Mouse (Mus musculus) lung, postnatal 25 days (tissue): ENCODE measurements around the gene Abhd12b.
"Not testable (repeated sequence)": the region's sequence is repeated elsewhere in the genome, so short reads cannot be mapped to it uniquely, and the experiment has no call there.

Experiments
- DNase-seq: peaks from one replicate; pipeline ENCODE4 v3.0.0; 2022; ENCODE audit warnings: low spot score

Abhd12b gene

DNA sequence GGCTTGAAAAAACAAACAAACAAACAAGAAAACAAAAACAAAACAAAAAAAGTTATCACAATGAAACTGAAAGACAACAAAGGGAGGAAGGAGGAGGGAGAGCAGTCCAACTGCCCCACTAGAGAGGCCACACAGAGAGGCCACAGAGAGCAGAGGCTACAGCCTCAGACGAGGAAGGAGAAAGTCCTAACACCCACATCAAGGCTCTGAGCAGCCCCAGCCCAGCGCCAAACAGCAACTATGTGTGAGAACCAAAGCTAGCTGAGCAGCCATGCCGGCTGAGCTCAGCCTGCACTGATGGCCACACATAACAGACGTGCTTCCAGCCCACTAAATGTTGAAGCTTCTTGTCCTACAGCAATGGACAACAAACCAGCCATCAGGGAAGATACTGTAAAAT is 14.1 kb upstream of the Abhd12b start:
- DNase-seq: no peak

DNA sequence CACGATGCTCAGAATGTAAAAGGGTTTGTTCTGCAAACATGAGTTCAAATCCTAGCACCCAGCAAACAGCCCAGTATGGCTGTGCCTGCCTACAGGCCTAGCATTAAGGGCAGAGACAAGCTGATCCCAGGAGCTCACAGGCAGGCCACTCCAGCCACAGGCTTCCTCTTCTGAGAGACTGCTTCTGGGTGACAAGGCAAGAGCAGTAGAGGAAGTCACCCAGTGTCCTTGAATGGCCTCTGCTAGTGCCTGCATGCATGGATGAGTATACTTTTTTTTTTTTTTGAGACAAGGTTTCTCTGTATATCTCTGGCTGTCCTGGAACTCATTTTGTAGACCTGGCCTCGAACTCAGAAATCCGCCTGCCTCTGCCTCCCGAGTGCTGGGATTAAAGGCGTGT is 13.4 kb upstream of the Abhd12b start:
- peak; percentile 44 for DNase-seq

DNA sequence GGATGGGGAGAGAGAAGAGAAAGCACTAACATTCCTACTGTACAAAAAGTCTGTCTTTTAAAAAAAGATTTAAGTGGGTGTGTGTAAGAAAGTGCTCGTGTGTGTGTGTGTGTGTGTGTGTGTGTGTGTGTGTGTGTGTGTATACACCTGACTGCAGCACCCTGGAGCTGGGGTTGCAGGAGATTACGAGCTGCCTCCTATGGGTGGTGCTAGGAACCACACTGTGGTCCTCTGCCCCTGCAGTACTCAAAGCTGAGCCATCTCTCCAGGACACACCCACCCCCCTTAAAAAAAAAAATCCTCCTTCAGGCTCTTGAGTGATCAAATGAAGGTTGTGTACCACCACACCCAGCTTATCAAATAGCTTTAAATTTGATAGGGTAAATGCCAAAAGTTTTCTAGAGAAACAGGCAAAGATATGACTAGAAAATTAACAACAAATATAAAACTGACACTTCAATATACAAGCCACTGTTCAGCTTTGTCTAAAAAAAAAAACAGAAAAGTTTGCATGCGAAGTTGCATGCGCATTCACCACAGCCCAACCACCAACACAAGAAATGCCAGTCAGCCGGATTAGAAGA is 12.9 kb upstream of the Abhd12b start:
- no peak for DNase-seq

DNA sequence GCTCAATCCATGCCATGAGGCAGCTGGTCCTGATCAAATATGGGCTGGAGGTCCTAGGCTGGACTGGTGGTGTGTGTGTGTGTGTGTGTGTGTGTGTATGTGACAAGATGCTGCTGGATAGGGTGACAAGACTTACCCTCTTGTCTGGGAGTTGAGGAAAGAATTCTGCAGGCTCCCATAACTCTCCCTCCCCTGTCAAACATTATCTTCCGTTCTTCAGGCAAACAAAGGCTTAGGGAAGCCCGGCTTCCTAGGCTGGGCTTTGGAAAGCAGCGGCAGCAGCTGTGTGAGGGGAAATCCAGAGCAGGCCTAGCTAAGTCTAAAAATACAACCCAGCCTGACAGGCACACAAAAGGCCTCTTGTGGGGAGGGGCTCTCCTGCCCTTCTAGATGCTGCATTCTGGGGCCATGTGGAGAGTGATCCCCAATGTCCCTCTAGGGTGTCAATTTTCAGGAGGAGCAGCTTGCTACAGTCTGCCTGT is 9.8 kb upstream of the Abhd12b start:
- DNase-seq: peak; percentile 73

DNA sequence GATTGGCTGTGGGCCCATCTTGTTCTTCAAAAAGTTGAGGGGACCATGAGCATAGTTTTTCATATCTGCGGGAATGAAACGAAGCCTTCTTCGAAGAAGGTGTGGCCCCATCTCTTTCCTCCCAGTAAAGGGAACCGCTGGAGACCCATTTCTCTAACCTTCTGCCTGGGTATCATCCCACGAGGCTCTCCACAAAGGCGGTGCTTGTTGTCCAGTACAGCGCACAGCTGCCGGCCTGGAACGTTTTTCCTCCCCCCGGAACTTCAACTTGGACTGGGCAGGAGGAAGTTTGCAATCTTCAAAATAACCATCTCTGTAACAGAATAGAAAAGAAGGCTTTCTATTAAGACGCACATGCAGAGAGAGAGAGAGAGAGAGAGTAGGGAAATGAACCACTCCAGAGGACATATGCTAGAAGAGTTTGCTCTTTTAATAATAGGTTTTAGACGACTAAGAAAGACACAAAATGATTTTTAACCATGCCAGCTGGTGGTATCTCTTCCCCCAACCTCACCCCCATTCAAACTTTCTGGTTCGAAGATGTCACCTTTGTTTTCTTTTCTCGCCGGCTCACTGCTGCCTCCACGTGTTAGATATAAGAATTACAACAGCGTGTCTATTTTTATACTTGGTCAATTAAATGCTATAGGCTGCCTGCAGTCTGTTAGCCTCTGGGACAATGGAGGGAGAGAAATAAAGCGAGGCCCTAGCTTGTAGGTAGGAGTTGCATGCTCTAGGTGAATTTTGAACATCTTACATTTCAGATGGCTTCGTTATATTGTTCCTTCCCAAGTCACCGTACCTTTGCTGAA is 9.1 kb upstream of the Abhd12b start:
- peak; percentile 64 for DNase-seq

DNA sequence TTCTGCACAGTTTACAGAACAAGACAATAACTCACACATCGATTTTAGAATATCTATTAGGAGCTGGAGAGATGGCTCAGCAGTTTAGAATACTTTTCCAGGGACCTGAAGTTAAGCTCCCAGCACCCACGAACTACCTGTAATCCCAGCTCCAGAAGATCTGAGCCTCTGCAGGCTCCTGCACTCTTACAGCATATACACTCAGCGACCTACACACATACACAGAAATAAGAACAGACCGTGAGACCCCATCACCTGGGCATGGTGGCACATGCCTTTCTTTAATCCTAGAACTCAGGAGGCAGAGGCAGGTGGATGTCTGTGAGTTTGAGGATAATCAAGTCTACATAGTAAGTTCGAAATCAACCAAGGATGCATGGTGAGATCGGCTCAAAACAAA is 8.4 kb upstream of the Abhd12b start:
- DNase-seq: no peak

DNA sequence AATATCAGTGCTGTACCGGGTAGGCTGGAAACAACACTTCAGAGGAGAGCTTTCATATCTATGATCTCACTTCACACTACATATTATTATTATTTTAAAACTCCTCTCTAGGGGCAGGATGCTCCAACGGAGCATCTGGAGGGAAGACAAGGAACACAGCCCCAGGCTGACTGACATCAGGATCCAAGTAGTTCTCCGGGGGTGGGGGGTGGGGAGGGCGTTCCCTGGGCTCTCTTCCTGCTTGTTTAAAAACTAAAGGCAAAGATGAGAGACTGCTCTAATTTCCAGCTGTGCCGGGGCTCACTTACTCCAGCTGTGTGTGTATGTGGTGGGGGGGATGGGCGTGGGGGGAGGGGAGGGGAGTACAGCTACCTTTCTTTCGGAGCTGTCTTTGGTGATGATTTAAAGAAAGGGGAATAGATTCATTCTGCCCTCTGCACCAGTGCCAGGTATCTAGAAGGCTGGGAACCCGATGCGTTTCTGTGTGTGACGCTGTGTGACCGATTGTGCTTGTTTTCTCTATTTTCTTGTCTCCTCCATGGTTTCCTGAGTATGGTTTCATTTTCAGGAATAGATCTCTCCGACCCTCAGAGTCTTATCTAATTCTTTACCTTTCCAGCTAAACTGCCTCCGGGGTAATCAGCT is 5.8 kb upstream of the Abhd12b start:
- no peak for DNase-seq

DNA sequence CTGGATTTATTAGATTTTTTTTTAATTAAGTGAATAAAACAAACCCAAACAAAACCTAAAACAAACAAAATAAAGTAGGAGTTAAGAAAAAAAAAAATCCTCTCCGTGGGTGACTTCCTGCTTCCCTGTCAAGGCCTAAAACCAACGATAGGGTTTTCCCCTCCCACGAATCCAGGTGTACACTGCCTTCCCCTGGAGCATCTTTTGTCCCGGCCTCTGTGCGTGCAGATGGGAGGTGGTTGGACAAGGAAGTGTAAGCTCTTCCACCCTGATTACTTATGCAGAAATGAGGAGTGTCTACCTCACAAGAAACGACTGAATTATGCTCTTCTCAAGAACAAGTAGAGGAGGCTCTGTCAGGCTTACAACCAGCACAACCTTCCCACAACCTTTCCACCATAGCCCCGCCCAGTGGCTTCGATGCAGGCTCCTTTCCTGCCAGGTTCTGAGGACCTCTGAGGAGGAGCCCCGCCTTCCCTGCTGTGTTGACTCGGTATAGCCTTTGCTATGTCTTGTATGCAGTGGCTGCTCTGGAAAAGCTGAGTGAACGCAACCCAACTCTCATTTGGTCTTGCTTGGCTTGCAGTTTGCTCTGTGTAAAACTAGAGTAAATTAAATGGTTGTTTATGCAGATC is 5.2 kb upstream of the Abhd12b start:
- no peak for DNase-seq

DNA sequence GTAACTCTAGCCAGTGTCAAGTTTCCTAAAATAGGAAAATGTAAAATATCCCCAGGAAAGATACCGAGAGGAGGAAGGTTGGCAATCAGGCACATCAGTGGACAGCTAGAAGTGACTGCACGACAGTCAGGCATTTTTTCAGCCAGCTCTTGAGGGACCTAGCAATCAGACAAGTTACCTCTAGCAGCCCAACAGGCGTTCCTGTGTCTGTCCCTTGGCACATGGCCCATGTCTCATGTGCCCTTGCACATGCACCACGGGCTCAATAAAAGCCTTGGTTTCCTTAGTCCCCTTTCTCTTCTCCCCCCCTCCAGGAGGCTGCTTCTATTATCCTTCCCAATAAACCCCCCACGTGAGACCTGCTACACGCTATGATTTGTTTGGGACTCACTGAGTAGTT is 2.3 kb downstream of the Abhd12b start:
- DNase-seq: no peak

DNA sequence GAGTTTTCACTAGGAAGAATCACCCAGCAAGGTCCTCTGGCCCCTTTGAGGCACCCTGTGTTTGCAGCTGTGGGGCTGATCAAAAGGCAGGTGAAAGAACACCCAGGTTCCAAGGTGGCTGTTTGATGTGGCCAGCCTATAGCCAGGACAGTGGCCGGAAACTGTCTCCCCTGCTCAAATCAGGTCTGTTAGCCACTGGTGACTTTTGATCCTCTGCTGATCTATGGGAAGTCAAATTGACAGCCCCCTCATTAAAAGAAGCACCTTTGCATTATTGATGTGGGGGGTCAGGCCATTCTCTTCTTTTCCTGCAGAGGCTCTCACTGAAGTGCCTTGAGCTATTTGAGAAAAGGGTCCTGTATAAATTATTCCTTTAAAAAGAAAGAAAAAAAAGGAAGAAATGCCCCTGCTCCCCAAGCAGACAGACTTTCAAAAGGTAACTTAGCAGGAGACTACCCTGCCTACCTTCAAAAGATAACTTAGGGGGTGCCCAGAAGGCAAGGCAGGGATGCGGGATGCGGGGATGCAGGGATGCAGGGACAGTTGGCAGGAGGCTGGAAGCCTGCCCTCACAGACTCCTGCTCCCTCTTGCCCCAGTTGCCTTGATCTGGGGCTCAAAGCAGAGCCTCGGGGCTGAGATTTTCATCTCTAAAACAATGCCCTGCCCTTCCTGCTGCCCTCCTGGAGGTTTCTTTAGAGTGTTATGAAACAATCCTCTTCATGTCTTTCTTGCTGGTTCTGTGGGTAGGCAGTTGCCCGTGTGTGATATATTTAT is 3.5 kb downstream of the Abhd12b start:
- no peak for DNase-seq

DNA sequence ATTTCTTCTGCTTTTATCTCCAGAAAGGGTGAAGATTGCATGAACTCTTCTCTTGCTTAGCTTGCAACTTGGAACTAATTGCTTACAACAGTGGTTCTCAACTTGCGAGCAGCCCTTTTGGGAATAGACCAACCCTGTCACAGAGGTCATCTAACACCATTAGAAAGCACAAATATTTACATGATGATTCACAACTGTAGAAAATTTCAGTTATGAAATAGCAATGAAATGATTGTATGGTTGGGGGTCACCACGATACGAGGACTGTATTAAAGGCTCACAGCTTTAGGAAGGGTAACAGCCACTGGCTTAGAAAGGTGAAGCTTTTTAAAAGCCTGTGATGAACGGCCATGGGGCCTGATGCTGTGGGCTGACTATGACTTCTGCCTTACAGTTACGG is 7.1 kb downstream of the Abhd12b start:
- DNase-seq: no peak

DNA sequence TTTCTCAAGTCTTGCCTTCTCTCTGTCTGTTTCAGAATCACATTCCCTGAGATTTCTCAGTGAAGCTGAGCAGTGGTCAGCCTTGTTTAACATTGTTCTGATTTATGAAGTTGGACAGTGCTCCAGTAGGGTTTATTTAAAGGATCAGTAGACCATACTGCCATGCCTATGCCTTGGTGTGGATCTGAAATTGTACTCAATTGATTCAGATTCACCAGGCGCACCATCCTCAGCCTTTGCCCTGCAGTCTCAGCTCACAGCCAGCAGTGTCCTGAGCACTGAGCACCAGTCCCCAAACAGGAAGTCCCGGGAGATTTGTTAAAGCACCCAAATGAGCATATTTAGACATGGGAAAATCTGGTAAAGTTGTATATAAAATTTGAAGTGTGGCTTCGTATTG is 10.8 kb downstream of the Abhd12b start:
- no peak for DNase-seq

DNA sequence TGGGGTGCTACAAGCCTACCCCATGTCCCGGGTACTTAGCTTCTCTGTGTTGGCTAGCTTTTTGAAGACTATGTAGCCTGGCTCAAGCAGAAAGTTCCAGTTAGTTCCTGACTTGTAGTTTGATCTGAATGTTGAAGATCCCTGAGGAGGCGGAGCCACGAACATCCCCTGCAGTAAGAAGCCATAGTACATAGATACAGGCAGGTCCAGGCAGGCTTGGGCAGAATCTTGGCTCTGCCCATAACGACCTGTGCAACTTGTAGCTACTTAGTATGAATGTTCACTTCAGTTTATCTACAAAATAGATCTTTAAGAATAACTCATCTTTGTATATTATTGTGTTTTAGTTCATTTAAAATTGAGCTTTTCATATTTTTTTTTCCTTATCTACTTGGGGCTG is 14.0 kb downstream of the Abhd12b start:
- no peak for DNase-seq

DNA sequence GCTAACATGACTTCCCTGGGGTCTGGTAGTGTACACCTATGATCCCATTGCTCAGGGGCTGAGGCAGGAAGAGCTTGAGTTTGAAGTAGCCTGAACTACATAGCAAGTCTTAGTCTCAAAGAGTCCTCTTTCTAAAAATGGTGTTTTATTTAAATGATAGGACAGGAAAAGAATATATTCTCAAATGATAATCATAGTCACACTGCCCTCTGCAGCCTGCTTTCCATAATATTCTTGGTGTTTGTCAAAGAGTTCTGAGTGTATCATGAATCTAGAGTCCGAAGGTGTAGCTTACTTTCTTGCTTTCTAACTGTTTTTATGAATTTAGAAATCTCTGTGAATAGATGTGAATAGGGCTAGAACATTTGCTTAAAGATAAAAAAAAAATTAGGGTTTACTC is 16.0 kb downstream of the Abhd12b start:
- DNase-seq: no peak

DNA sequence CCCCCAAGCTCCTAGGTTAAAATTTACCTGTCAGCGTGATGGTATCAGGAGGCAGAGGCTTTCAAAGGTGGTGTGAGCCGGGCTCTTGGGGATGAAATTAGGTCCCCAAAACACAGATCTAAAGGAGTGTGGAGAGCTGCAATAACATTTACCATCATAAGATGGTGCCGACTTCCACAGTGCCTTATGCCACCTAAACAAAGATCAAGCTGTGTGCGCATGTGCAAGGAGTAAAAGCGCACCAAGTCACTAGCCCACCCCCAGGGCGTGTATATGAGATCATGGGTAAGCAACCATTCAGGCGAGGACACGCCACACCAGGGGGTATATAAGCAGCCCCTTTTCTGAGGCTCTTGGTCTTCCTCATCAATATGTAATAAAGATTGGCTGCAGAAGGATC is 29.6 kb downstream of the Abhd12b start:
- not testable (repeated sequence) for DNase-seq

DNA sequence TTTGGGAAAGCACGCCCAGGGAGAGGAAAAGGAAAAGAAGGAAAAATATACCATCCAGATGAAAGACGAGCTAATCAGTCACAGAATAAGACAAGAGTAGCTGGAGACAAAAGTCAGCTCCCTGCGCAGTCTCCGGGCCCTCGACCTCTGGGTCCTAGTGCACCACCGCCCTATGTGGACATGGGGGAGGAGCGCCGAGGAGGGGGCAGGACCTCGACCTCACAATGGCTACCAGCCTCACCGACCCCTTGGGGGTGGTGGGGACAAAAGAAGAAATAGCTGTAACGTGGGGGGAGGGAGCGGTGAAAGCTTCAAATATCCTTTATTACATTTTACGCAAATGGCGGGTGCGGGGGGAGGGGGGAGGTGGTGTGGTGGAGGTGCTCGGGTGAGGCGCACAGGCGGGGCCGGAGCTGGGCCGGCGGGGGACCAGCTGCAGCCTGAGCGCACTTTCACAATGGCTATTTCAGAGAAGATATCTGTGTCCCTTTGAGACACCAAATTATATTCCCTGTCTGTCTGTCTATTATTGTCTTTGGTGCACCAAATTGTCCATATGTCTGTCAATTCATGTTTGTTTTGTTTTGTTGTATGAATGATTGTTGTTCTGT is 30.3 kb downstream of the Abhd12b start:
- DNase-seq: no peak

DNA sequence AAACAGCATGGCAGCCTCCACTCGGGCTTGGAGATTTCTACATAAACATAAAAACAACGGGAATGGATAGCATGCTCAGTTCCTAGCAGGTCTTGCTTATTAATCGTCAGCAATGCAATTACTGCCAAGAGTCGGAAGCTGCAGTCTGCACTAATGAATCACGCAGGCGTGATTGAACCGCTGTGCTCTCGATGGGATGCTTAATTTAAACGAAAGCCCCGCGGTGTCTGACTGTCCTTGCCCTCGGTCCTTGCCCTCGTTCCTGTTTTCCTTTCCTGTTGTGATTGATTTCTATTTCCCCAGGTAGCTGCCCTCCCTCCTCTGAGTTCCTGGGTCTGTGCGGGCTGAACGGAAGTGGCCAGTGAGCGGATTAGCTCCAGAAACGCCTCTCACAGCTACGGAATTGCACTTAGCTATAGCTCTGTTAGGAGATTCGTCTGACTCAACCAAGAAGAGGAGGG is 38.4 kb downstream of the Abhd12b start:
- DNase-seq: no peak

DNA sequence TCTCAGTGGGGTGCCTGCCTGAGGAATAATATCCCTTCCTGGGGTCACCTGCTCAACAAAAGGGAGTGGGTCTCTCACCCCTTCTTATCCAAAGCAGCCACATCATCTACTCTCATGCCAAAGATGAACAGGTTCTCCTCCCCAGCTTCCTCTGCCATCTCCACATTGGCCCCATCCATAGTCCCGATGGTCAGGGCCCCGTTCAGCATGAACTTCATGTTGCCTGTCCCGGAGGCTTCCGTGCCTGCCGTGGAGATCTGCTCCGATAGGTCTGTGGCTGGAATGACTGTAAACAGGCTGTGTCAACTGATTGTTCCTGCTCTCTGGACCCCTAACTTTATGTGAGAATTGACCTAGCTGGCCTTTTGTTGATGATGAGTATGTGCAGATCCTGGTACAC is 41.5 kb downstream of the Abhd12b start:
- no peak for DNase-seq

DNA sequence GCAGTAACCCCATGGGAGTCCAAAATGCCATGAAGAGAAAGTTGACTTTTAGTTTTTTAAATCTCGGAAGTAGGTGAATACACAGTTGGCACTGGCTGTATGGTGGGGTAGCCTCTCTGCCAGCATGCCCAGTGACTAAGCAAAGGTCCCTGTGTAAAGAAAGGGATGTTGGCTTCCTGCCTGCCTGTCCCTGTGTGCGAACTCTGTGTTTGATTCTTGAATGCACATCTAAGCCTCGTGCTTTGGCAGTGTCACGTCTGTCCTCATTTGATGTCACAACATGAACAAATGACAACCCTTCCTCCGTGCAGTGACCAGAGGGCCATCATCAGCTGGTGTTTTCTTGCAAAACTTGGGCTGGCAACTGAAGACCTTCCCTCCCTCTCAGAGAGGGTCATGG is 42.4 kb downstream of the Abhd12b start:
- no peak for DNase-seq

DNA sequence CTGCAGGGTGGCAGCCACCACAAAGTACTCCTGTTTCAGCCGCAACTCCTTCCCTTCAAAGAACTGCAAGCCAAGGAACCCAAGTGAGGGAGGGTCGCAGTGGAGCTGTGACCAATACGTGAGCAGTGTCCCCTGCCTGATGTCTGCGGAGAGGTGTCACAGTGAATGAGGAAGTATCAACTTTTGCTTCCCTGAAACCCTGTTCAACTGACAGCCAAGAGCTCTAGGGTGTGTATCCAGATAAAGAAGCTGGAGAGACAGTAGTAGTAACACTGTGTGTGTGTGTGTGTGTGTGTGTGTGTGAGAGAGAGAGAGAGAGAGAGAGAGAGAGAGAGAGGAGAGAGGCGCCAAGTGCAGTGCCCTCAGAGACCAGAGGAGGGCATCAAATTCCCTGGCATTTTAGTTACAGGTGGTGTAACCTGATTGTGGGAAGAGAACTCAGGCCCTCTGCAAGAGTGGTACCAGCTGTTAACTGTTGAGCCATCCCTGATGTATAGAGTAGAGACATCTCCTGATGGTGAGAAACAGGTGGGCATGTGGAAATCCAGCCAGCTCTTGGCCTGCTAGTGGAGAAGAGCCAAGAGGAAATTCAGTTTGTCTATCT is 48.1 kb downstream of the Abhd12b start:
- DNase-seq: no peak

DNA sequence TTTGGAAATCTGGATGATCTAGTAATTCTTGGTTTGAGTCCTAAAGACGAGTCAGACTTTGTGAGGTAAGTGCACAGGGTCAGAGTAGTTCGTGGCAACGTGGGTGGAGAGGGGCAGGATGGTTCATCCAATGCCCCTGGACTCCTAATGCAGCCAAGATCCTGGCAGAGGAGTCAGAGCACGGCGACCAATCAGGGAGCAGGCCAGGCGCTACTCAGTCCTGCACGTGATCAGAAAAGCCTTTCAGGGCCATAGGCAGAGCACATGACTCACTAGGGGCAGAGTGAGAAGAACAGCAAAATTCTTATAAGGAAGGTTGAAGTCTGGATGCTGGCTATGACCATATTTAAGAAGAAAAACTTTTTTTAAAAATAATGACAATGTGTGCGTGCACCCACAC is 50.5 kb downstream of the Abhd12b start:
- DNase-seq: no peak
